Mouse (Mus musculus) E14TG2a.4 (cell line): ENCODE measurements around the gene Dap3.

ENCODE experiments used
- CTCF ChIP-seq: conservative IDR thresholded peaks from 2 replicates; pipeline ENCODE4 v1.5.1; 2014; ENCODE audit warnings: low read length
- NANOG ChIP-seq: IDR thresholded peaks from 2 replicates; pipeline ENCODE4 v1.6.1; 2014; ENCODE audit warnings: borderline replicate concordance, low read length, mixed read lengths

DNA sequence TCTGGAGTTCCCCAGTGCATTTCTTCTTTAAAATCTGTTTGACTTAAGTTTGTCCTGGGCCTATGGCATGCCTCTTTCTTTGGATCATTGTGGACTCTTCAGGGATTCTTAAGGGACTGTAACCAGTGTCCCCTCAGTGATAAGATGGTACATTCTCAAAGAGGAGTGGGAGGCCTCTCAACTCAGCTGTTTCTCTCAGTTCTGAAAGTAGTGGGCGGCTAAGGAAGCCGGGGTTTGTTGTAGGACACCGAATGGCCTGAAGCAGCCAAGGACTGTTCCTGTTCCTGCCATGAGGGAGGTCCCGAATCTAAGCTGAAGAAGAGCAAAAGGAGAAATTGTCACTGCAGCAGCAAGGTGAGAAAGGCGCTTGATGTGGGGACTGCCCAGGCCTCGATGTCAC, 45.8 kb downstream of the Dap3 start:
- TF ChIP-seq CTCF (no peak), NANOG (no peak)
